Mouse (Mus musculus): ENCODE measurements at regions not wholly inside any gene's neighbourhood (a gene's known extent, or its start where the extent isn't known, plus 50 kb on each side); places are given as distances from the start of the nearest gene placed in this dataset.

DNA sequence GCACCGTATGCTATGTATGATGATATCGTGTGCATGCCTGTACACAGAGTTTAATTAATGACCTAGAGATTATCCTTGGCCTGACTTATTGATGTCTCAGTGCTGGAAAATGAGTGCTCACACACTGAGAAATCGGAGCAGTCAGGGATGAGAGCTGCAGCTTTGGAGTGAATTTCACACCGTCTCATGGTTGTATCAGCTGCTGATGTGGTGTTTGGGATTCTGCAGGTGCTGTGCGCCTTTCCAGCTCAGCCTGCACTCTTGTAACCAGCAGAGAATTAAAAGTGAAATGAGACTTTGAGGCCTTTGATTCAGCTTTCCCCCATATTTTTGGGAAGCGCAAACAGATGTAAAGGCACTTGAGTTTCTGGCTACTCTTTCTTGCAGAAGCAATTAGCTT is 100.6 kb upstream of the Fam92a start:
- in situ Hi-C loops (cut with MboI, MseI) = no loop called here

DNA sequence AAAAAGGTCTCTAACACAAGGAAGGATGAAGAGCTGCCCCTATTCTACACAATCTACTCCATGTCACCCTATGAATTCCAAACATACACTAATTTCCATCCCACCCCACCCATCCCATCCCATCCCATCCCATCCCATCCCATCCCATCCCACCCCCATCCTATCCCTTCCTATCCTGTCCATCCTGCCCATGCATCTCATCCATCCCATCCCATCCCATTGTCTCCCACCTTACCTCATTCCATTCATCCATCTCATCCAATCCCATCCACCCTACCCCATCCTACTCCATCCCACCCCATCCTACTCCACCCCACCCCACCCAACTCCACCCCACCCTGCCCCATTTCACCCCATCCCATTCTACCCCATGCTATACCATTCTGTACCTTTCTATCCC is 91.9 kb upstream of the Fam92a start:
- in situ Hi-C loops (cut with MboI, MseI) = no loop called here

DNA sequence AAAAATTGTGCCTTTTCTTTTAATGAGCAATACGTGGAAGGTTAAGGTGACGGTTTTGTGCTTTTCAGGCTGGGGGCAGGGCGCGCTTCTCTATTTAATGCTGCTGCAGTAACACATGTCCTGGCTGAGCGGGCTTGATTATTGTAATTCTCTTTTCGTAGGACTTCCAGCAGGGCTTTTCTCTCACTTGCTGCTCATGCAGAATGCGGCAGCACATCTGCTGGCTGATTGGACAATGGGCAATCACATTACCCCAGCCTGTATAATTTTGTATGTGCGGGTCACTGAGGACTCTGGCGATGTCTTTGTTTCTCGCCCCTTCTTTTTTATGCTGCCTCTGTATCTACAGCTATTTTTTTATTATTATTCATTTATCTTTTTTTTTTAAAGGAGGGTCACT is 91.4 kb upstream of the Fam92a start:
- in situ Hi-C loops (cut with MboI, MseI) = no loop called here

DNA sequence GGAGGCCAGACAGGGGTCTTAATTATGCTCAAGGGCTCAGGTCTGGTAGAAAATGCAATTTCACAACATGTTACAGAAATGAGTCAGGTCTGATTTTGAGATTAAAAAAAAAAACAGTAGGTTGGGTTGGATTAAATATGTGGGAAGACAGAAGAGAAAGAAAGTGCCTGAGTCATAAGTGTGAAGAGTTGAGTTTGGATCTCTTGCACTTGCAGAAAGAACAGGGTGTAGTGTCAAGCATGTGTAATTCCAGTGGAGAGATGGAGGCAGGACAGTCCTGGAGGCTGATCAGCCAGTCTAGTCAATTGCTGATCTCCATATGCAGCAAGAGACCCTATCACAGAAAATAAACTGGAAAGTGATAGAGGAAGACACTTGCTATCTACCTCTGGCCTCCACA is 76.2 kb upstream of the Fam92a start:
- in situ Hi-C loops (cut with MboI, MseI) = no loop called here

DNA sequence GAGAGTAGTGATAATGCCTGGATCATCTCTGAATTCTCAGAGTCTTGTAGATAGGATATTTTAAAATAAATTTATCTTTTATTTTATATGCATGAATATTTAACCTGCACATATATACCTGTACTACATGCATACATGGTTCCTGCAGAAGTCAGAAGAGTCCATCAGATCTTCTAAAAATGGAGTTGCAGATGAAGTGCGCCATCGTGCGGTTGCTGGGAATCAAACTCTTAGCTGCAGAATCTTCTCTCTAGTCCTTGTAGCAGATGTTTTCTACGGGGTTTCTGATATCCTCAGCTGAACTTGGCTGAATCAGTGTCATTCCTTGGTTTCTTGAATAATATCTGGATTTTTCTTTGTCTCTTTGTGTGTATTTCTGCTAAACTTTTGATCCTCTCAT is 74.8 kb upstream of the Fam92a start:
- in situ Hi-C loops (cut with MboI, MseI) = no loop called here

DNA sequence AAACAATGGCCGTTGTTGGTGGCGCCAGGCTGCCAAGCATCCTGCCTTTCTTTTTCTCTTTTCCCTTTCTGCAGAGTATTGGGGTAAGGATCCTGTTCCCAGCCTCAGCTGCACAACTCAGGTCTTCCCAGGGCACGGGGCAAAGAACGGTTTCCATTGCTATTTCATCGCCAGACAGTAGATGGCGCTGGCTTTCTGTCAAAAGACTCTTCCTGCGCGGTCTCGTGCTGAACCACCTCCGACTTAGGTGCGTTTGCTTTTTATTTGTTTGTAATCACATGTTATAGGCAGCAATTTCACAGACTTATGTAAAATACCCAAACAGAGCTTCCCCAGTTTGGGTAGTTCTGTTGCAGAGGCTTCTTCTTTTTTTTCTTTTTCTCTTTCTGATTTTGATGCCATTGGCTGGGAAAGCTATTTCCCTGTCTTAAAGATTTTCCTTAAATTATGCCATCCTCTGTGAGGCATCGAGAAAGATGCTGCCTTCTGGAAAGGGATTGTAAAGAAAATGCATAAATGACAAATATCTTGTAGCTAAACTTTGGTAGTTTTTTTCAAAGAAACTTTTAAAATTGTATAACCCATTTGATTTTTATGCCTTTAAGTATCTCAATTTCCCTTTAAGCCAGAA is 69.2 kb upstream of the Fam92a start:
- in situ Hi-C loops (cut with MboI, MseI) = no loop called here

DNA sequence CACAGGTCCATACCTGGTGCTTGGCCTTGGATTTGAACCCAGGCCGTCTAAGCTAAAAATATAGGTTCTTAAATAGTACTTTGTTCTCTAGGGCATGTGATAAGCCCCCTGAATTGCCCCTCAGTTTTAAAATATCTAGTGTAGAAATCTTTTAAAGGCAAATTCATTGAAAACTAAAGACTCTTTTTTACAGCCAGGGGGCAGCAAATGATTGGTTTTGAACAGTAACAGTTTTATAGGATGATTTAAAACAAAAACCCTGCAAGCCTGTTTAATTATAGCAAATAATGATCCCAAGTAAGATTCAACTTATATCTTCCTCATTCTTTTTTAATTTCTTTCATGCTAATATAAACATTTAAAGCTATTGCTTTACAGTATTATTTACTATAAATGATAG is 58.9 kb upstream of the Fam92a start:
- in situ Hi-C loops (cut with MboI, MseI) = no loop called here
